Mouse (Mus musculus): ENCODE measurements around the gene 4930556J24Rik. TPM values are rescaled to one million over a fixed set of nuclear protein-coding genes. Genes with fewer than 3 reads are reported as not detected.

Gene 4930556J24Rik
- polyA plus RNA-seq, 1 experiment from 2014 or later: 0.17 TPM

DNA sequence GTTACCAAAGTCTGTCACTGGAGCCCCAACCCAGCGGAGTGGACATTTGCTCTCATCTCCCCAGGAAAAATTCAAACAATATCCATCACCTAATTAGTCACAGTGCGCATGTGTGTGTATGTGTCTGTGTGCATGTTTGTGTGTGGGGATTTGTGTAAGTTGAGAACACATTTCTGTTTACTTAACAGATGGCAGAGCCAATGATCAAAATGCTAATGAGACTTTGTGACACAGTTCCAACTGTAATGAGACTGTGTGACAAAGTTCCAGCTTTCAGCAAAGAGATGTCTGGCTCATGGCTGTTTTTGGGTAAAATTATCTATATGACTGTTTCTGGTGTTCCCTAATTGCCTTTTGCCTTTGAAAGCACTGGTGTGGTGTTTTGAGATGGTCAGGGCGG, 40.3 kb downstream of the 4930556J24Rik start:
- no peak for ATAC-seq (ENCODE audit: insufficient number of reproducible peaks, insufficient read depth, low FRiP score, low TSS enrichment, low read depth)
- H3K4me2 ChIP-seq: no peak overlapping the region
- H3K27ac ChIP-seq: no peak overlapping the region
- no peak overlapping the region for H3K9ac ChIP-seq
- H3K4me3 ChIP-seq: no peak overlapping the region
- no peaks in the 10 kb centered on the region for H3K9me3 ChIP-seq
- WGBS: 91% methylated on average over 3 of the region's 3 CpGs
- H3K27me3 ChIP-seq: no peaks in the 10 kb centered on the region
- H3K36me3 ChIP-seq: no peaks in the 10 kb centered on the region
- peaks cover 5% of the 10 kb centered on the region for H3K4me1 ChIP-seq

DNA sequence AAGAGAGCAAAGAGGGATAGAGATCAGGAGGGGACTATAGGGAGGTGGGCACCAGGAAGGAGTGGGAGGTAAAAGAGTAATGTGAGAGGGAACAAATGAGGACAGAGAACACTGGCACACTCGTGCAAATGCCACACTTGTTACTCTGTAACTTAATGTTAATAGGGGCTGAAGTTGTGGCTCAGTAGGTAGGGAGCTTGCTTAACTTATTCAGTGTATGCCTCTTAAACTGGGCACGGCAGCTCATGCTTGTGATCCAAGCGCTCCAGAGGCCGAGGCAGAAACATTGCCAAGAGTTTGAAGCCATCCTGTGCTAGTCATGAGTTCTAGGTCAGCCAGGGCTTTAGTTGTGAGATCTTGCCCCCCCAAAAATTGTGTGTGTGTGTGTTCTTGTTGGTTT, 41.4 kb downstream of the 4930556J24Rik start:
- Histone ChIP-seq H3K36me3 (no peaks in the 10 kb centered on the region), H3K9me3 (no peaks in the 10 kb centered on the region), H3K27ac (no peak overlapping the region), H3K27me3 (no peaks in the 10 kb centered on the region), H3K4me3 (no peak overlapping the region), H3K9ac (no peak overlapping the region), H3K4me1 (peaks cover 13% of the 10 kb centered on the region), H3K4me2 (no peak overlapping the region)
- ATAC-seq (ENCODE audit: insufficient number of reproducible peaks, insufficient read depth, low FRiP score, low TSS enrichment, low read depth): no peak
- 70% methylated on average over 4 of the region's 4 CpGs for WGBS

DNA sequence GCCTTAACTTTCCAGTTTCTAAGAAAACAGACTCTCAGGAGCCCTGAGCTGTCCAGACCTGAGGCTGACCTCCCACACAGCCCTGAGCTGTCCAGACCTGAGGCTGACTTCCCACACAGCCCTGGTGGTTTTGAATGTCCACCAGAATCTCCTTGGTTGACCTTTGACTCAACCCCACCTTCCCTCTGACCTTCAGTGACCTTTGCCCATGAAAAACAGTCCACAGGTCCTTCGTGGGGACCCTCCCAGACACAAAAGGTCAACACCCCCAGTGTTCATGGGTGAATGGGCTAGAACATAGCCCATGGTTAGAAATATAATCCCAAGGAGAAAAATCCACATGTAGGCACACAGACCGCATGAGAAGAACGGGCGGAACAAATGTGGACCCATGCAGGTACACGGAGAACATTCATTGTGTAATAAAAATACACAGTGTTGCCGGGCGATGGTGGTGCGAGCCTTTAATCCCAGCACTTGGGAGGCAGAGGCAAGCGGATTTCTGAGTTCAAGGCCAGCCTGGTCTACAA, 42.8 kb downstream of the 4930556J24Rik start:
- H3K27me3 ChIP-seq: no peaks in the 10 kb centered on the region

DNA sequence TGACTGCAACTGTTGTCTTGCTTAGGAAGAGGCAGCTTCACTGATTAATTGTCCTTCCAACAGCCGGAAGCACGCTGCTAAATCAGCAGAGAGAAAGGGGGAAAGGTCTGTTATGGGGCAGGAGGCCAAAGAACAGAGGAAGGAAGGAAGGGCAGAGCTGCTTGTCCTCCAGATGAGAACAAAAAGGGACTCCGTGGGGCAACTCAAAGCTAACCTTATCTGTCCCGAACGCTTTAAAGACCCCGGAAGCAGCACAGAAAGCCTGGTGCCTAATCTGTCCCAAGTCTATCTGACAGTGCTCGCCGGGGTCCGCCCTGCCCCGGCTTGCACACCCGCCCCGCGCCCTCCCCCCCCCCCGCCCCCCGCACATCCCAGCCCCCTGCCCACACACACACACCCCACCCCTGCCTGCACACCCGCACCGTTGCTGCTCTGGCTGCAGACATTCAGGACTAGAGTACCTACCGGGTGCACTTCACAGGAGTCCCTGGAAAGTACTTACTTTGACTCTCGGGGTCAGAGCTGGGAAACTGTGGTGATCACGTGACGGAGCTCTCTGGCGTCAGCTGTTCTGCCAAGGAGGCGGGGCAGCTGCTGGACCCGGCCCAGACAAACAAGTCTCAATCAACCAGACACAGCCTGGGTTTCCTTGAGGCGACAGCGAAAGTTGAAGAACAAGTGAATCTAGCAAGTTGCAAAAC, 44.9 kb downstream of the 4930556J24Rik start, which contains the start of gene Tcn2:
Tcn2 (minus strand) TSS at position 649 of the 701 bp plus-strand sequence.
- Histone ChIP-seq H3K4me2 (peak within 1 kb of the TSS; percentile 76), H3K9ac (peak within 1 kb of the TSS; percentile 67), H3K36me3 (no peaks in the 10 kb centered on the region), H3K27me3 (no peaks in the 10 kb centered on the region), H3K4me1 (peaks cover 13% of the 10 kb centered on the region), H3K4me3 (peak within 1 kb of the TSS; percentile 53), H3K9me3 (no peaks in the 10 kb centered on the region), H3K27ac (no peak within 1 kb of the TSS; the same call in 1 of the 2 replicates)
- WGBS: under 1% methylated on average over 20 of the region's 26 CpGs
- ATAC-seq (ENCODE audit: insufficient number of reproducible peaks, insufficient read depth, low FRiP score, low TSS enrichment, low read depth): peak; percentile 67; the same call in 1 of the 2 replicates

More for the DNA sequence above, 42.8 kb downstream of the 4930556J24Rik start:
- no peak for ATAC-seq (ENCODE audit: insufficient number of reproducible peaks, insufficient read depth, low FRiP score, low TSS enrichment, low read depth)
- H3K4me2 ChIP-seq: no peak overlapping the region
- 86% methylated on average over 9 of the region's 9 CpGs for WGBS
- no peak overlapping the region for H3K9ac ChIP-seq
- peaks cover 13% of the 10 kb centered on the region for H3K4me1 ChIP-seq
- no peak overlapping the region for H3K4me3 ChIP-seq
- no peaks in the 10 kb centered on the region for H3K36me3 ChIP-seq
- no peaks in the 10 kb centered on the region for H3K9me3 ChIP-seq
- no peak overlapping the region for H3K27ac ChIP-seq

DNA sequence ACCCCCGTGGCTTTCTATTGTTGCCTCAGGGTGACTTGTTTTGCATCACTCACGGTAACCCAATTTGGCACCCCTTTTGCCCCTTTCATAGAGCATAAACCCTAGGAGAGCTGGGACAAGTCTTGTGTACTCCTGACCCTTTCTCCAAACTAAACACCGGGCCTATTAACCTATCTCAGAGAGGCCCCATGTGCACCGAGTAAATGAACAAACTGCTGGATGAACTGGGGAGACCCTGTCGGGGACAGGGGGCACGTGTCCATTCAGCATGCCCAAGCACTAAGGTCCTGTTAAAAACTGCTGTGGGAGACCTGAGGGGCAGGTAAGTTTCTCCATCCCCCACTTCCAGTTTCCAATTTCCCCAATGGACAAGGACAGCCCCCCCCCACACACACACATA, 45.6 kb downstream of the 4930556J24Rik start:
- H3K36me3 ChIP-seq: peaks cover 3% of the 10 kb centered on the region; the same call in 1 of the 2 replicates
- no peaks in the 10 kb centered on the region for H3K27me3 ChIP-seq
- 30% methylated on average over 6 of the region's 6 CpGs for WGBS
- peak overlapping the region; percentile 67 for H3K9ac ChIP-seq
- peak overlapping the region; percentile 53 for H3K4me3 ChIP-seq
- H3K27ac ChIP-seq: no peak overlapping the region
- ATAC-seq (ENCODE audit: insufficient number of reproducible peaks, insufficient read depth, low FRiP score, low TSS enrichment, low read depth): no peak
- H3K4me2 ChIP-seq: peak overlapping the region; percentile 76
- no peaks in the 10 kb centered on the region for H3K9me3 ChIP-seq
- H3K4me1 ChIP-seq: peaks cover 13% of the 10 kb centered on the region

DNA sequence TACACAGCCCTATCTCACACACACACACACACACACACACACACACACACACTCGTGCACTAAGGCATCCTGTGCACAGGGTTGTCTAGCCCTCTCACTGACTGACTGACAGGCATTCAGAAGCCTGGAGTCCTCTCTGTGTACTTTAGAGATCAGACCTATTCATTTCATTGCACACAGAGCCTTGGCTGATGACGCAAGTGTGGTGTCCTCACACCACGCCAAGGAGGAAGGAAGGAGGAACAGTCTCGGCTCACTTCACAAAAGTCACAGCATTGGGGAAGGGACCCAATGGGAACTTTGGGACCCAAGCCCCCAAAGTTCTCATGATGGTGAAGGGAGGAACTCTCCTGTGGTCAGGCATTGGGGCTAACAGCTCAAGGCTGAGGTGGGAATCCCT, 46.6 kb downstream of the 4930556J24Rik start:
- ATAC-seq (ENCODE audit: insufficient number of reproducible peaks, insufficient read depth, low FRiP score, low TSS enrichment, low read depth): no peak
- Histone ChIP-seq H3K9ac (no peak overlapping the region), H3K27ac (no peak overlapping the region), H3K9me3 (no peaks in the 10 kb centered on the region), H3K4me3 (peak overlapping the region; percentile 1; the same call in 1 of the 2 replicates), H3K27me3 (no peaks in the 10 kb centered on the region), H3K4me1 (peaks cover 13% of the 10 kb centered on the region), H3K4me2 (no peak overlapping the region), H3K36me3 (peaks cover 10% of the 10 kb centered on the region)
- 75% methylated on average over 4 of the region's 4 CpGs for WGBS

DNA sequence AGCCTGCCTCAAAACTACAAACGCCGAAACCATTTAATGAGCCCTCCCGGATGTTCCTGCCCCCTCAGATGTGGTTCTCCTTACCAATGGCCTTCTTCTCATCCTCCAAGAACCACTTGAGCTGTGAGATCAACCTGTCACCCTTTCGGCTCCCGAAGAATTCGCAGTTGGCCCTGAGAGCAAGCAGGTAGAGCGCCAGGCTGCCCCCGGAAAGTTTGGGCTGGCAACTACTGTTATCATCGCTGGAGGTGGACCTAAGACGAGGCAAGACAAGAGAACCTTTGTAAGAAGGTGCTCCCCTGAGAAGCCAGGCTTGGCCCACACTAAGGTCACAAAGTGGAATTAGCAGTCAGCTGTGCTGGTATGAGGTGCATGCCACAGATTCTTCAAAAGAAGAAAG, 50.7 kb downstream of the 4930556J24Rik start:
- Histone ChIP-seq H3K4me1 (peaks cover 3% of the 10 kb centered on the region), H3K9ac (no peak overlapping the region), H3K4me3 (no peak overlapping the region), H3K27me3 (no peaks in the 10 kb centered on the region), H3K4me2 (no peak overlapping the region), H3K36me3 (peaks cover 37% of the 10 kb centered on the region), H3K27ac (no peak overlapping the region), H3K9me3 (no peaks in the 10 kb centered on the region)
- no peak for ATAC-seq (ENCODE audit: insufficient number of reproducible peaks, insufficient read depth, low FRiP score, low TSS enrichment, low read depth)
- 95% methylated on average over 10 of the region's 10 CpGs for WGBS

DNA sequence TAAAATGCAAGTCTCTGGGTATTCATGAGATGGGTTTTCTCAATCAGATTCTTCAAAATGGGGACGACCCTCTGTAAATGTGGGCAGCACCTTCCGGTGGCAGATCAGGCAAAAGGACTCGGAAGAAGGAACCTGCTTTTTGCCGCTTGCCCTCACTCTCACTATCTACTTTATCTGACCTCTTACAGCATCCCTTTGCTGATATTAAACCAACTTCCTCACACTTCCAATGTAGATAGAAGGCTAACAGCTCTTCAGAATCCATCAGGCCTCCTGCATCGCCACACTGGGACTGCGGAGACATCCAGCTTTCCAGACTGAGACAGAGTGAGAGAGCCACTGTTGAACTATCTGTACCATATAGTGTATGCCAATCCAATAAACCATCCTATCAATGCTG, 53.8 kb downstream of the 4930556J24Rik start:
- no peak for ATAC-seq (ENCODE audit: insufficient number of reproducible peaks, insufficient read depth, low FRiP score, low TSS enrichment, low read depth)
- no peak overlapping the region for H3K4me3 ChIP-seq
- H3K4me2 ChIP-seq: no peak overlapping the region
- H3K9ac ChIP-seq: no peak overlapping the region
- H3K27me3 ChIP-seq: no peaks in the 10 kb centered on the region
- H3K36me3 ChIP-seq: peaks cover 37% of the 10 kb centered on the region
- H3K27ac ChIP-seq: no peak overlapping the region
- 93% methylated on average over 6 of the region's 6 CpGs for WGBS
- H3K9me3 ChIP-seq: no peaks in the 10 kb centered on the region
- no peaks in the 10 kb centered on the region for H3K4me1 ChIP-seq

DNA sequence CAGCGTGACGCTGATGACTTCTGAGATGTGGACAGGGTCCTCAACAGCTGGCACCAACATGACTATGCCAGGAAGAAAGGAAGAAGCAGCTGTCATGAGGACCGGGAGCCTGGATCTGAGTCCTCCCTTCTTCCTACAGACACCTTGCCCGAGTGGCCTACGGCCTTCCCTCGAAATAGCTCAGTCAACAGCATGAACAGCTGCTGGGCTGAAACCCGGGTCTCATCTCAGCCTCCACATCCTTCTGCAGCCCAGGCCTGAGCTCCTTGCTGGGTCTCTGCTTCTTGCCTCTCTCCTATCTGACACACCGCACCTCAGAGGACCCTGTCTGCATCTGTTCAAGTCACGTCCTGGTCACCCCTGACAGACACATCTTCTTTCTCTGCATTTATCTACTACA, 54.5 kb downstream of the 4930556J24Rik start:
- H3K36me3 ChIP-seq: peaks cover 37% of the 10 kb centered on the region
- no peak overlapping the region for H3K27ac ChIP-seq
- ATAC-seq (ENCODE audit: insufficient number of reproducible peaks, insufficient read depth, low FRiP score, low TSS enrichment, low read depth): no peak
- H3K9ac ChIP-seq: no peak overlapping the region
- H3K4me3 ChIP-seq: no peak overlapping the region
- 90% methylated on average over 9 of the region's 9 CpGs for WGBS
- H3K27me3 ChIP-seq: no peaks in the 10 kb centered on the region
- no peaks in the 10 kb centered on the region for H3K4me1 ChIP-seq
- H3K4me2 ChIP-seq: no peak overlapping the region
- no peaks in the 10 kb centered on the region for H3K9me3 ChIP-seq

DNA sequence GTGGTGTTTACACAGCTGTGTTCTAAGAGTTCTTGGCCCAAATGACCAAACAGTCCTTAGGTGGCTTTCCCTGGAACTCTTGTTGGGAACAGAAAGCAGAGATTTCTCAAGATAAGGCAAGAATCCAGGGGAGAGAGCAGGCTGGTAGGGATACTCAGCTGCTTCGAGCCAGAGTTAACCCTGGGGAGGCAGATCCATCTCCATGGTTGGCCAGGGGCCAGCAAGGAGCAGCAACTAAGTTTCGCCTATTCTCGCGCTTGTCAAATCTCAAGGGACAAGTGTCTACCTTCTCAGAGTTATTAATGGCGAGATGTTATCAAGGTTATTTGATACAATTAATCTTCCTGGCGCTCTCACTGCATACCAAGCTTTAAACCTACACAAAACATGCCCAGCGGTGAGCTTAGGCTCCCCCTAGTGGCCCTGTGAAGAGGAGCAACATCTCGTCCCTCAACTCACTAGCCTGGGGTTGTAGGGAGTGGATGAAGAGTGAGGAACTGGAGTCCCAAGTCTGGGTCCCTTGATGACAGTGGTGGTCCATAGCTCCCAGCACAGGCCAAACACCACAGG, 55.2 kb downstream of the 4930556J24Rik start:
- Histone ChIP-seq H3K9ac (no peak overlapping the region), H3K9me3 (no peaks in the 10 kb centered on the region), H3K4me1 (no peaks in the 10 kb centered on the region), H3K27ac (no peak overlapping the region), H3K27me3 (no peaks in the 10 kb centered on the region), H3K4me2 (no peak overlapping the region), H3K36me3 (peaks cover 37% of the 10 kb centered on the region), H3K4me3 (no peak overlapping the region)
- WGBS: 31% methylated on average over 8 of the region's 8 CpGs
- no peak for ATAC-seq (ENCODE audit: insufficient number of reproducible peaks, insufficient read depth, low FRiP score, low TSS enrichment, low read depth)

DNA sequence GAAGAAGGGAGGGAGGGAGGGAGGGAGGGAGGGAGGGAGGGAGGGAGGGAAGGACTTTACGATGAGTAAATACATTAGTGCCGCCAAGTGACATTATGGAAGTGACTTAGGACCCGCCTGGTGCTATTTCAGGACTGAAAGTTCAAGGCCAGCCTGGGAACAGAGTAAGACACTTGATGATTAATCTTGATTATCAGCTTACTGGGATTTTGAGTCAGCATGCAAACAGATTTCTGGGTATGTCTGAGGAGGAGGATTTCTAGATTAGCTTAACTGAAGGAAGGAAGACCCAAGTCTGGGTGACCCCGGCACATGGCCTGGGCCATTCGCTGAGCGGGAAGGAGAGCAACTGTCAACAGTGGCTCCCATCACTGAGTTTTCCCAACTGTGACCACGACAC, 56.1 kb downstream of the 4930556J24Rik start:
- WGBS: 86% methylated on average over 7 of the region's 7 CpGs
- no peak for ATAC-seq (ENCODE audit: insufficient number of reproducible peaks, insufficient read depth, low FRiP score, low TSS enrichment, low read depth)
- Histone ChIP-seq H3K4me3 (no peak overlapping the region), H3K4me1 (no peaks in the 10 kb centered on the region), H3K27me3 (no peaks in the 10 kb centered on the region), H3K27ac (no peak overlapping the region), H3K36me3 (peaks cover 29% of the 10 kb centered on the region), H3K9ac (no peak overlapping the region), H3K9me3 (no peaks in the 10 kb centered on the region), H3K4me2 (no peak overlapping the region)

DNA sequence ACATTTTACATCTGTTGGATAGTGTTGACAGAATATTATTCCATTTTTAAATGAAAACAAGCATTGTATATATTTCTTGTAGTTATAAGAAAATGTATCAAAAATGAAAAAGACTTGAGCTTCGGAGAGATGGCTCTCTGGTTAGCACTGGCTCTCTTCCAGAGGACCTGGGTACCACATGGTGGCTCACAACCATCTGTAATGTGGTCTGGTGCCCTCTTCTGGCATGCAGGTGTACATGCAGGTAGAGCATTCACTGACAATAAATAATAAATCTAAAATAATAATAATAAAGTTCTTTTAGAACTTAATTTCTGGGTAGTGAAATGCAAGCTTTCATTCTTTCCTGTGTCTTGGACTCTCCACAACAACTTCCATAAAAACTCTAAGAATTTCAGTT, 57.8 kb downstream of the 4930556J24Rik start:
- Histone ChIP-seq H3K9ac (no peak overlapping the region), H3K27me3 (no peaks in the 10 kb centered on the region), H3K4me3 (no peak overlapping the region), H3K4me1 (peaks cover 9% of the 10 kb centered on the region), H3K4me2 (no peak overlapping the region), H3K27ac (no peak overlapping the region), H3K36me3 (peaks cover 13% of the 10 kb centered on the region), H3K9me3 (no peaks in the 10 kb centered on the region)
- WGBS: 43% methylated on average over 1 of the region's 1 CpGs
- no peak for ATAC-seq (ENCODE audit: insufficient number of reproducible peaks, insufficient read depth, low FRiP score, low TSS enrichment, low read depth)
